In the genomic region with DNA sequence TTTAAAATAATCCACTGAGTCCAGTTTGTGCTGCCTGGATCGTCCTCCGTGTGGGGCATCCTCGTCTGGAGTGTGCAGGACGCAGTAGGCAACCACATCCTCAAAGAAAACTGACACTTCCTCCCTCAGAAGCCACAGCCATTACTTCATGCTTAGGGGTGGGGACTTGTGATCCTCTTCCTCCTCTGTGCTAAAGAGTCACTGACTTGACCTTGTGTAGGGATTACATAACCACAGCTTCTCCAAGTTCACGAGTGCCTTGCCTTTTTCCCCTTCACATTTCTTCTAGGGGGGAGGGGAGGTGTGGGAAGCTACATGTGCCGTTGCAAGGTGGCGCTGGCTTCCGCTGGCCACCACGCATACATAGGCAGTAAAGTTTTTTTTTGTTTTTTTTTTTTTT, we compare ENCODE assay signal across 11 mouse cellular contexts. TPM values are rescaled to one million over a fixed set of nuclear protein-coding genes. Genes with fewer than 3 reads are reported as not detected.
DNase-seq lines count a peak whose midpoint lies in the region; ATAC-seq lines count a peak whose summit lies in the region.
"Had no signal": no experiment of that assay in that cellular context is flagged by ENCODE, and none has a peak within 500 bp of the region (broad histone marks: within the 10 kb centered on the region; RNA-seq: fewer than 3 reads in every experiment).

No protein-coding gene starts in this region.

- ATAC-seq in megakaryocyte progenitor cell, adult 5-6 weeks (replicated peaks; ENCODE audit: poor library complexity) = peak; percentile 97
- ATAC-seq: forebrain, embryonic 16.5 days had no signal

- DNase-seq in adrenal gland, postnatal 14 days = peak; percentile 23
- no peak for DNase-seq in adrenal gland, adult 8-10 months
- DNase-seq in CD4-positive helper T cell, adult 2 months (ENCODE audit: low read depth, low spot score) = peak; percentile 75
- peak; percentile 79 for DNase-seq in induced T-regulatory cell, adult 2 months (ENCODE audit: low read depth)
- no peak for DNase-seq in frontal cortex, postnatal 10 days (ENCODE audit: low spot score in 2 of 2)
- DNase-seq in yolk sac, embryonic 10.5 days (ENCODE audit: low spot score) = no peak
- no peak for DNase-seq in Muller cell, postnatal 12 days (ENCODE audit: inconsistent ontology term)
- DNase-seq: adrenal gland, postnatal 25 days; retina, postnatal 1 day had no signal

RNA-seq across cellular contexts. Expression of a gene that starts 35.7 kb away (rescaled TPM):
- 20.1 and 24.9 TPM in 2 replicates for total RNA-seq in adrenal gland, postnatal 14 days (2021)
- 10 to 100 TPM; 16.9 to 25.6 (median 21.3) TPM for total RNA-seq in adrenal gland, adult 8-10 months (2022)
- total RNA-seq in megakaryocyte progenitor cell, adult 5-6 weeks (2015) = 93.9 and 114 TPM in 2 replicates
- 66.9 and 67.3 TPM in 2 replicates for total RNA-seq in megakaryocyte progenitor cell, adult 5-6 weeks (2017)

Comparison
In these comparisons a context has a peak if more than half of its experiments do, and no peak if none do; other contexts are left out.
1. DNase-seq: peak in adrenal gland, postnatal 14 days (single experiment), CD4-positive helper T cell, adult 2 months (single experiment) and induced T-regulatory cell, adult 2 months (single experiment); none in adrenal gland, adult 8-10 months (single experiment), frontal cortex, postnatal 10 days (0 of 2), yolk sac, embryonic 10.5 days (single experiment) and Muller cell, postnatal 12 days (single experiment).